Mouse (Mus musculus) cerebellum, postnatal 25 days (tissue): ENCODE measurements at regions not wholly inside any gene's neighbourhood (a gene's known extent, or its start where the extent isn't known, plus 50 kb on each side); places are given as distances from the start of the nearest gene placed in this dataset.

Source experiments
- DNase-seq, 2 experiments: peaks; one replicate each; pipeline ENCODE4 v3.0.0; 2021; ENCODE audit warnings: mixed read lengths in 2 of 2

- no peak for DNase-seq
Observed at GRCm38 (mm10) chr5:4594562-4594961, 163.3 kb downstream of the Fzd1 start.

- DNase-seq = no peak
Observed at GRCm38 (mm10) chr5:4593638-4594381, 164.0 kb downstream of the Fzd1 start.

- DNase-seq = no peak
Observed at GRCm38 (mm10) chr5:4591721-4592120, 166.1 kb downstream of the Fzd1 start.

GRCm38 (mm10) chr5:4582702-4583475, 174.9 kb downstream of the Fzd1 start:
- DNase-seq = no peak

- no peak for DNase-seq
Observed at GRCm38 (mm10) chr5:4580185-4580839, 177.5 kb downstream of the Fzd1 start.

GRCm38 (mm10) chr5:4578856-4579255, 179.0 kb downstream of the Fzd1 start:
- no peak for DNase-seq

GRCm38 (mm10) chr5:4577179-4577578, 180.7 kb downstream of the Fzd1 start:
- DNase-seq = no peak

- DNase-seq = no peak
Observed at GRCm38 (mm10) chr5:4563862-4564261, 194.0 kb downstream of the Fzd1 start.

- no peak for DNase-seq
Observed at GRCm38 (mm10) chr5:4561661-4562060, 196.2 kb downstream of the Fzd1 start.

- no peak for DNase-seq
Observed at GRCm38 (mm10) chr5:4561139-4561470, 196.7 kb downstream of the Fzd1 start.

GRCm38 (mm10) chr5:4560370-4561138, 197.3 kb downstream of the Fzd1 start:
- DNase-seq = no peak

GRCm38 (mm10) chr5:4554972-4555371, 202.9 kb downstream of the Fzd1 start:
- DNase-seq = no peak

GRCm38 (mm10) chr5:4538572-4538971, 219.3 kb downstream of the Fzd1 start:
- DNase-seq = no peak

- DNase-seq = no peak
Observed at GRCm38 (mm10) chr5:4536790-4537189, 221.0 kb downstream of the Fzd1 start.

- DNase-seq = no peak
Observed at GRCm38 (mm10) chr5:4535951-4536350, 221.9 kb downstream of the Fzd1 start.

- DNase-seq = no peak
Observed at GRCm38 (mm10) chr5:4534512-4534911, 223.3 kb downstream of the Fzd1 start.

- DNase-seq = peak in 1 of 2 experiments; percentile 22
Observed at GRCm38 (mm10) chr5:4530236-4531067, 227.4 kb downstream of the Fzd1 start.

- peak; percentile 52 to 57 for DNase-seq
Observed at GRCm38 (mm10) chr5:4526042-4526815, 231.6 kb downstream of the Fzd1 start.

- DNase-seq = no peak
Observed at GRCm38 (mm10) chr5:4500599-4500998, 257.2 kb downstream of the Fzd1 start.

- DNase-seq = no peak
Observed at GRCm38 (mm10) chr5:4499036-4499435, 258.8 kb downstream of the Fzd1 start.

- DNase-seq = no peak
Observed at GRCm38 (mm10) chr5:4498425-4498824, 259.4 kb downstream of the Fzd1 start.

- DNase-seq = no peak
Observed at GRCm38 (mm10) chr5:4496907-4497200, 261.0 kb downstream of the Fzd1 start.
